Mouse (Mus musculus) megakaryocyte, embryonic 14.5 days (primary cell): ENCODE data around the gene Adipor1.

Source experiments
- FLI1 ChIP-seq: IDR thresholded peaks from 2 replicates; pipeline ENCODE4 v1.6.1; 2012; ENCODE audit warnings: low read length, inconsistent platforms, mixed read lengths
- GATA1 ChIP-seq: IDR thresholded peaks from 3 replicates; pipeline ENCODE4 v1.6.1; 2012; ENCODE audit warnings: mixed read lengths, low read length, inconsistent platforms, borderline replicate concordance

DNA sequence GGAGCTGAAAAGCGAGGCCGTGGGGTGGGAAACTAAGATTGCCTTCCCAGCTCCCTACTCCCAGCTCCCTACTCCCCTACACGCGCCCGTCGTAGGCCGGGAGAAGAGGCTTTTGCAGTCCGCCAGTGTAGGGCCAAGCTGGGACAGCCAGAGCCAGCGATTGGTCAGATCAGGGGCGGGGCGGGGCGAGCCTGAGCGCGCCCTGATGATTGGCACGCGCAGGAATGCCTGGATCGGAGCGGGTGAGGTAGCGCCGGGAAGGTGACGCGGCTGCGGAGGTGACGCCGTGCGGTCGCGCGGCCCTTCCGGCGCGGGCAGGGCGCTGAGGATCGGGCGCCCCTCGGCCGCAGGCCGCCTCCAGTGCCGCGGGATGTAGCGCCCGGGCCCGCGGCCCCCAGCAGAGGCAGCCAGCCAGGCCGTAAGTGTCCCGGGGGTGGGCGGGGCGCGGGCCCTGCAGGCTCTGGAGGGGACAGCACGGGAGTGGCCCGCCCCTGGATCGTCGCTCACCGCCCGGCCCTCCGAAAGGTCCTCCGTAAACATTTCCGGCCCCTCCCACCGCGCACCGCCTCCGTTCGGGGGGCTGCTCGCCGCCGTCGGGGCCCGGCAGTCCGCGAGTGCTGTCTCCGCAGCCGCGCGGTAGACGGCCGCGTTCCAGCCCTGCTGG lies at the start of gene Adipor1:
- TF ChIP-seq GATA1 (no peak), FLI1 (peak; percentile 39; the same call in 1 of the 2 replicates)
